Mouse (Mus musculus): ENCODE measurements around the gene Med4. TPM values are rescaled to one million over a fixed set of nuclear protein-coding genes. Genes with fewer than 3 reads are reported as not detected.

Med4 gene
- polyA plus RNA-seq, 1 experiment: 18.9 TPM

- Histone ChIP-seq H3K4me3 (no peak overlapping the region), H3K4me2 (ENCODE audit: low read depth) (no peak overlapping the region), H3K36me3 (ENCODE audit: control insufficient read depth, insufficient read depth) (no peaks in the 10 kb centered on the region), H3K27me3 (ENCODE audit: control insufficient read depth, insufficient read depth, insufficient read length) (no peaks in the 10 kb centered on the region), H3ac (ENCODE audit: control insufficient read depth, insufficient read length) (no peak overlapping the region), H3K79me2 (ENCODE audit: control insufficient read depth, insufficient read depth) (no peaks in the 10 kb centered on the region)
- TF ChIP-seq SRF (IDR thresholded peaks at IDR 0.05; ENCODE audit: control insufficient read depth, insufficient read length, low read depth): no peak
- TF ChIP-seq MYOD1 (IDR thresholded peaks at IDR 0.05; ENCODE audit: control insufficient read depth in 1 of 3, insufficient read length in 2 of 3, low read depth in 2 of 3): no peak
- no peak for TF ChIP-seq E2F4 (IDR thresholded peaks at IDR 0.05; ENCODE audit: insufficient read depth)
- TF ChIP-seq MAX (IDR thresholded peaks at IDR 0.05; ENCODE audit: low read depth): no peak
- TF ChIP-seq POLR2AphosphoS2 (IDR thresholded peaks at IDR 0.05; ENCODE audit: insufficient read length, low read depth): no peak
- TF ChIP-seq REST (IDR thresholded peaks at IDR 0.05; ENCODE audit: insufficient read depth, insufficient read length): no peak
- no peak for TF ChIP-seq TCF12 (IDR thresholded peaks at IDR 0.05; ENCODE audit: insufficient read depth, poor library complexity, severe bottlenecking)
- no peak for TF ChIP-seq CEBPB (IDR thresholded peaks at IDR 0.05; ENCODE audit: insufficient read depth, poor library complexity, severe bottlenecking)
- no peak for TF ChIP-seq TCF3 (IDR thresholded peaks at IDR 0.05; ENCODE audit: insufficient read length, low read depth)
Observed at GRCm38 (mm10) chr14:73479771-73480170, 30.1 kb upstream of the Med4 start.

- Histone ChIP-seq H3K4me3 (no peak overlapping the region), H3K4me2 (ENCODE audit: low read depth) (no peak overlapping the region), H3K79me2 (ENCODE audit: control insufficient read depth, insufficient read depth) (no peaks in the 10 kb centered on the region), H3K27me3 (ENCODE audit: control insufficient read depth, insufficient read depth, insufficient read length) (no peaks in the 10 kb centered on the region), H3ac (ENCODE audit: control insufficient read depth, insufficient read length) (no peak overlapping the region), H3K36me3 (ENCODE audit: control insufficient read depth, insufficient read depth) (no peaks in the 10 kb centered on the region)
- TF ChIP-seq POLR2A (IDR thresholded peaks at IDR 0.05; ENCODE audit: insufficient read length, low read depth) (no peak), CEBPB (IDR thresholded peaks at IDR 0.05; ENCODE audit: insufficient read depth, poor library complexity, severe bottlenecking) (no peak), MYOD1 (IDR thresholded peaks at IDR 0.05; ENCODE audit: control insufficient read depth in 1 of 3, insufficient read length in 2 of 3, low read depth in 2 of 3) (no peak), USF1 (IDR thresholded peaks at IDR 0.05; ENCODE audit: low read depth) (no peak), POLR2AphosphoS2 (IDR thresholded peaks at IDR 0.05; ENCODE audit: insufficient read length, low read depth) (no peak), TCF3 (IDR thresholded peaks at IDR 0.05; ENCODE audit: insufficient read length, low read depth) (no peak), TCF12 (IDR thresholded peaks at IDR 0.05; ENCODE audit: insufficient read depth, poor library complexity, severe bottlenecking) (no peak), E2F4 (IDR thresholded peaks at IDR 0.05; ENCODE audit: insufficient read depth) (no peak), MAX (IDR thresholded peaks at IDR 0.05; ENCODE audit: low read depth) (no peak), REST (IDR thresholded peaks at IDR 0.05; ENCODE audit: insufficient read depth, insufficient read length) (no peak), SRF (IDR thresholded peaks at IDR 0.05; ENCODE audit: control insufficient read depth, insufficient read length, low read depth) (no peak), MYOG (IDR thresholded peaks at IDR 0.05; ENCODE audit: control insufficient read depth in 1 of 3, insufficient read depth in 1 of 3, insufficient read length in 2 of 3, low read depth in 2 of 3) (no peak)
Observed at GRCm38 (mm10) chr14:73483516-73484229, 26.2 kb upstream of the Med4 start.

GRCm38 (mm10) chr14:73484366-73485110, 25.3 kb upstream of the Med4 start:
- Histone ChIP-seq H3K27me3 (ENCODE audit: control insufficient read depth, insufficient read depth, insufficient read length) (no peaks in the 10 kb centered on the region), H3K4me3 (no peak overlapping the region), H3K79me2 (ENCODE audit: control insufficient read depth, insufficient read depth) (no peaks in the 10 kb centered on the region), H3ac (ENCODE audit: control insufficient read depth, insufficient read length) (no peak overlapping the region), H3K36me3 (ENCODE audit: control insufficient read depth, insufficient read depth) (no peaks in the 10 kb centered on the region), H3K4me2 (ENCODE audit: low read depth) (no peak overlapping the region)
- TF ChIP-seq REST (IDR thresholded peaks at IDR 0.05; ENCODE audit: insufficient read depth, insufficient read length): no peak
- no peak for TF ChIP-seq MAX (IDR thresholded peaks at IDR 0.05; ENCODE audit: low read depth)
- no peak for TF ChIP-seq POLR2A (IDR thresholded peaks at IDR 0.05; ENCODE audit: insufficient read length, low read depth)
- TF ChIP-seq MYOD1 (IDR thresholded peaks at IDR 0.05; ENCODE audit: control insufficient read depth in 1 of 3, insufficient read length in 2 of 3, low read depth in 2 of 3): no peak
- TF ChIP-seq MYOG (IDR thresholded peaks at IDR 0.05; ENCODE audit: control insufficient read depth in 1 of 3, insufficient read depth in 1 of 3, insufficient read length in 2 of 3, low read depth in 2 of 3): no peak

GRCm38 (mm10) chr14:73486641-73487040, 23.2 kb upstream of the Med4 start:
- no peak overlapping the region for H3K4me3 ChIP-seq
- H3K36me3 ChIP-seq (ENCODE audit: control insufficient read depth, insufficient read depth): no peaks in the 10 kb centered on the region
- H3K79me2 ChIP-seq (ENCODE audit: control insufficient read depth, insufficient read depth): no peaks in the 10 kb centered on the region
- H3ac ChIP-seq (ENCODE audit: control insufficient read depth, insufficient read length): no peak overlapping the region
- no peaks in the 10 kb centered on the region for H3K27me3 ChIP-seq (ENCODE audit: control insufficient read depth, insufficient read depth, insufficient read length)
- H3K4me2 ChIP-seq (ENCODE audit: low read depth): no peak overlapping the region
- no peak for TF ChIP-seq MAX (IDR thresholded peaks at IDR 0.05; ENCODE audit: low read depth)
- no peak for TF ChIP-seq REST (IDR thresholded peaks at IDR 0.05; ENCODE audit: insufficient read depth, insufficient read length)
- no peak for TF ChIP-seq MYOD1 (IDR thresholded peaks at IDR 0.05; ENCODE audit: control insufficient read depth in 1 of 3, insufficient read length in 2 of 3, low read depth in 2 of 3)
- TF ChIP-seq SRF (IDR thresholded peaks at IDR 0.05; ENCODE audit: control insufficient read depth, insufficient read length, low read depth): no peak
- no peak for TF ChIP-seq TCF3 (IDR thresholded peaks at IDR 0.05; ENCODE audit: insufficient read length, low read depth)
- no peak for TF ChIP-seq CEBPB (IDR thresholded peaks at IDR 0.05; ENCODE audit: insufficient read depth, poor library complexity, severe bottlenecking)
- TF ChIP-seq POLR2A (IDR thresholded peaks at IDR 0.05; ENCODE audit: insufficient read length, low read depth): no peak
- no peak for TF ChIP-seq USF1 (IDR thresholded peaks at IDR 0.05; ENCODE audit: low read depth)
- TF ChIP-seq POLR2AphosphoS2 (IDR thresholded peaks at IDR 0.05; ENCODE audit: insufficient read length, low read depth): no peak

Measured in myocyte (in vitro differentiated cells).